Mouse (Mus musculus) limb, embryonic 14.5 days (tissue): ENCODE measurements around the gene Aprt. TPM values are rescaled to one million over a fixed set of nuclear protein-coding genes. Genes with fewer than 3 reads are reported as not detected.

Source experiments
- ATAC-seq: fragments of 200-750 bp; cut with Nextera tagmentation; 2 replicates; pipeline ENCODE4 v1.8.0; 2017; ENCODE audit warnings: low read depth, moderate number of reproducible peaks, moderate TSS enrichment; ENCODE audit not compliant: low FRiP score
- DNase-seq: peaks from one replicate; pipeline ENCODE4 v3.0.0-alpha.2; 2015; ENCODE audit warnings: low spot score
- H3K27ac ChIP-seq: fragments of 300-500 bp; sonication (generic); replicated peaks from 2 replicates; pipeline ENCODE4 v1.5.1; 2014; ENCODE audit warnings: low read depth, mild to moderate bottlenecking, low read length, moderate library complexity, mixed read lengths
- H3K27me3 ChIP-seq: fragments of 300-500 bp; sonication (generic); 2 replicates; pipeline ENCODE4 v1.6.1; 2014; ENCODE audit warnings: low read length, mixed read lengths; ENCODE audit not compliant: control insufficient read depth, insufficient read depth
- H3K36me3 ChIP-seq: fragments of 300-500 bp; sonication (generic); 2 replicates; pipeline ENCODE4 v1.6.1; 2014; ENCODE audit warnings: mild to moderate bottlenecking, low read length, moderate library complexity, mixed read lengths; ENCODE audit not compliant: control insufficient read depth, insufficient read depth
- H3K4me1 ChIP-seq: fragments of 300-500 bp; sonication (generic); 2 replicates; pipeline ENCODE4 v1.6.1; 2014; ENCODE audit warnings: antibody characterized with exemption, low read length, mixed read lengths; ENCODE audit not compliant: control insufficient read depth, insufficient read depth
- H3K4me2 ChIP-seq: fragments of 300-500 bp; sonication (generic); replicated peaks from 2 replicates; pipeline ENCODE4 v1.6.1; 2014; ENCODE audit warnings: low read depth, mild to moderate bottlenecking, low read length, moderate library complexity; ENCODE audit not compliant: severe bottlenecking
- H3K4me3 ChIP-seq: fragments of 300-500 bp; sonication (generic); replicated peaks from 2 replicates; pipeline ENCODE4 v1.5.1; 2014; ENCODE audit warnings: low read length
- H3K9ac ChIP-seq: fragments of 300-500 bp; sonication (generic); 2 replicates; pipeline ENCODE4 v1.6.1; 2014; ENCODE audit warnings: mild to moderate bottlenecking, low read depth, low read length, moderate library complexity; ENCODE audit not compliant: severe bottlenecking
- H3K9me3 ChIP-seq: fragments of 300-500 bp; sonication (generic); 2 replicates; pipeline ENCODE4 v1.6.1; 2016; ENCODE audit warnings: low read length; ENCODE audit not compliant: control insufficient read depth
- POLR2A ChIP-seq: fragments of 200-500 bp; IDR thresholded peaks from 2 replicates; pipeline ENCODE4 v1.8.0; 2012; ENCODE audit warnings: inconsistent platforms, mild to moderate bottlenecking, moderate library complexity, borderline replicate concordance; ENCODE audit not compliant: insufficient read depth, insufficient read length; ENCODE audit errors: extremely low read depth
- WGBS: fragments of 180-500 bp; shearing (Covaris S2); extraction: QIAGEN DNeasy Blood & Tissue Kit; methylation state at CpG from one replicate; pipeline ENCODE4 v1.1.7; 2014; 5-methylcytosine and 5-hydroxymethylcytosine counted together
- polyA plus RNA-seq, 2 experiments: library from polyadenylated mRNA; depleted of rRNA in 1 of 2; stranded (reverse) in 1 of 2; unstranded in 1 of 2; fragments of >200 nt; fragmentation: Nextera tagmentation in 1 of 2; extraction: Ambion mirVana in 1 of 2; gene quantifications; 2 replicates each; pipeline versions ENCODE4 v1.2.1 to v1.2.3; 2012 to 2014

The Aprt gene
- 199 and 217 TPM in 2 replicates for polyA plus RNA-seq (2012; rRNA removed)
- polyA plus RNA-seq (2014; fragmentation: Nextera tagmentation; extraction: Ambion mirVana): 348 and 382 TPM in 2 replicates

GRCm38 (mm10) chr8:122576648-122577022, at the start of gene Aprt:
Gene Aprt, minus strand, starts transcription at chr8:122576909.
- no peaks in the 10 kb centered on the region for H3K27me3 ChIP-seq
- TF ChIP-seq POLR2A: 0 out of 2 replicates have a peak, but pooled peaks have one; percentile 26
- H3K4me1 ChIP-seq: peaks cover 46% of the 10 kb centered on the region
- peaks cover 35% of the 10 kb centered on the region for H3K36me3 ChIP-seq
- DNase-seq (peak; percentile 94), ATAC-seq (peak; percentile 93)
- peak within 1 kb of the TSS; percentile 79 for H3K4me2 ChIP-seq
- H3K4me3 ChIP-seq: peak within 1 kb of the TSS; percentile 76
- peak within 1 kb of the TSS; percentile 70 for H3K27ac ChIP-seq
- WGBS: under 1% methylated on average over 33 of the region's 39 CpGs
- peak within 1 kb of the TSS; percentile 89 for H3K9ac ChIP-seq
- H3K9me3 ChIP-seq: no peaks in the 10 kb centered on the region

GRCm38 (mm10) chr8:122625811-122626210, 49.1 kb upstream of the Aprt start:
- TF ChIP-seq POLR2A: no peak
- WGBS: 70% methylated on average over 9 of the region's 9 CpGs
- no peaks in the 10 kb centered on the region for H3K4me1 ChIP-seq
- H3K9ac ChIP-seq: no peak overlapping the region
- H3K27ac ChIP-seq: no peak overlapping the region
- ATAC-seq (no peak), DNase-seq (no peak)
- H3K4me2 ChIP-seq: no peak overlapping the region
- no peaks in the 10 kb centered on the region for H3K27me3 ChIP-seq
- no peak overlapping the region for H3K4me3 ChIP-seq
- H3K36me3 ChIP-seq: no peaks in the 10 kb centered on the region
- no peaks in the 10 kb centered on the region for H3K9me3 ChIP-seq

GRCm38 (mm10) chr8:122624653-122625052, 47.9 kb upstream of the Aprt start:
- no peak overlapping the region for H3K4me2 ChIP-seq
- no peak overlapping the region for H3K9ac ChIP-seq
- TF ChIP-seq POLR2A: no peak
- no peaks in the 10 kb centered on the region for H3K9me3 ChIP-seq
- no peaks in the 10 kb centered on the region for H3K4me1 ChIP-seq
- 74% methylated on average over 5 of the region's 5 CpGs for WGBS
- H3K4me3 ChIP-seq: no peak overlapping the region
- H3K27me3 ChIP-seq: no peaks in the 10 kb centered on the region
- ATAC-seq (no peak), DNase-seq (no peak)
- H3K27ac ChIP-seq: no peak overlapping the region
- no peaks in the 10 kb centered on the region for H3K36me3 ChIP-seq

GRCm38 (mm10) chr8:122623844-122624642, 47.3 kb upstream of the Aprt start:
- 89% methylated on average over 17 of the region's 17 CpGs for WGBS

GRCm38 (mm10) chr8:122622727-122623126, 46.0 kb upstream of the Aprt start, which contains the start of gene Pabpn1l:
Gene Pabpn1l, minus strand, starts transcription at chr8:122622739.
- Histone ChIP-seq H3K4me1 (peaks cover 2% of the 10 kb centered on the region; the same call in 1 of the 2 replicates), H3K27ac (no peak within 1 kb of the TSS), H3K4me2 (no peak within 1 kb of the TSS), H3K36me3 (no peaks in the 10 kb centered on the region), H3K9me3 (no peaks in the 10 kb centered on the region), H3K9ac (no peak within 1 kb of the TSS), H3K4me3 (no peak within 1 kb of the TSS), H3K27me3 (no peaks in the 10 kb centered on the region)
- DNase-seq: no peak
- no peak for ATAC-seq
- no peak for TF ChIP-seq POLR2A
- WGBS: 66% methylated on average over 6 of the region's 6 CpGs

More at GRCm38 (mm10) chr8:122623844-122624642, 47.3 kb upstream of the Aprt start:
- no peak overlapping the region for H3K9ac ChIP-seq
- H3K27me3 ChIP-seq: no peaks in the 10 kb centered on the region
- H3K4me1 ChIP-seq: no peaks in the 10 kb centered on the region
- no peak overlapping the region for H3K4me2 ChIP-seq
- no peaks in the 10 kb centered on the region for H3K36me3 ChIP-seq
- ATAC-seq (no peak), DNase-seq (no peak)
- no peak overlapping the region for H3K4me3 ChIP-seq
- no peak overlapping the region for H3K27ac ChIP-seq
- no peaks in the 10 kb centered on the region for H3K9me3 ChIP-seq
- no peak for TF ChIP-seq POLR2A
